Mouse (Mus musculus) MEL (cell line): Measurements from ENCODE around the gene Pi4ka. TPM values are rescaled to one million over a fixed set of nuclear protein-coding genes. Genes with fewer than 3 reads are reported as not detected.

Experiments used
- DNase-seq: peaks from one replicate; pipeline ENCODE4 v3.0.0; 2011; ENCODE audit warnings: low read depth, low spot score
- H3K27ac ChIP-seq: 2 replicates; pipeline ENCODE4 v1.5.1; 2012; ENCODE audit warnings: low read depth, mild to moderate bottlenecking, control low read depth, low read length, moderate library complexity; ENCODE audit not compliant: control insufficient read depth
- H3K27me3 ChIP-seq, 2 experiments: fragments of 150-350 bp in 1 of 2; sonication (generic) in 1 of 2; 2 replicates each; pipeline ENCODE4 v1.6.1; 2012; ENCODE audit warnings: low read length in 2 of 2, mild to moderate bottlenecking in 2 of 2, improper control_type of control experiment in 1 of 2, moderate library complexity in 1 of 2; ENCODE audit not compliant: insufficient read depth in 2 of 2, control insufficient read depth in 1 of 2
- H3K36me3 ChIP-seq, 2 experiments: 2 replicates each; pipeline ENCODE4 v1.6.1; 2012 to 2014; ENCODE audit warnings: low read length in 2 of 2, improper control_type of control experiment in 1 of 2, inconsistent platforms in 1 of 2, mild to moderate bottlenecking in 1 of 2; ENCODE audit not compliant: insufficient read depth in 2 of 2, control insufficient read depth in 1 of 2
- H3K4me1 ChIP-seq, 2 experiments: fragments of 150-350 bp in 1 of 2; sonication (generic) in 1 of 2; 2 replicates each; pipeline ENCODE4 v1.6.1; 2012; ENCODE audit warnings: low read length in 2 of 2, improper control_type of control experiment in 1 of 2, mild to moderate bottlenecking in 1 of 2; ENCODE audit not compliant: insufficient read depth in 2 of 2, control insufficient read depth in 1 of 2
- H3K4me3 ChIP-seq, 2 experiments: fragments of 150-350 bp in 1 of 2; sonication (generic) in 1 of 2; 2 replicates each; pipeline ENCODE4 v1.5.1; 2012; ENCODE audit warnings: low read depth in 2 of 2, low read length in 2 of 2, mild to moderate bottlenecking in 2 of 2, moderate library complexity in 2 of 2, control low read depth in 1 of 2, improper control_type of control experiment in 1 of 2; ENCODE audit not compliant: control insufficient read depth in 1 of 2, insufficient read depth in 1 of 2
- H3K79me2 ChIP-seq: 2 replicates; pipeline ENCODE4 v1.6.1; 2012; ENCODE audit warnings: mild to moderate bottlenecking, low read length, moderate library complexity; ENCODE audit not compliant: control insufficient read depth, poor library complexity, insufficient read depth
- H3K9ac ChIP-seq: 2 replicates; pipeline ENCODE4 v1.6.1; 2012; ENCODE audit warnings: low read depth, mild to moderate bottlenecking, control low read depth, low read length, moderate library complexity; ENCODE audit not compliant: control insufficient read depth, poor library complexity, severe bottlenecking
- H3K9me3 ChIP-seq: fragments of 150-350 bp; sonication (generic); replicated peaks from 2 replicates; pipeline ENCODE4 v1.6.1; 2012; ENCODE audit warnings: mild to moderate bottlenecking, low read length, improper control_type of control experiment, moderate library complexity; ENCODE audit not compliant: insufficient read depth
- BHLHE40 ChIP-seq: IDR thresholded peaks from 2 replicates; pipeline ENCODE4 v1.6.1; 2012; ENCODE audit warnings: low read depth, mild to moderate bottlenecking, inconsistent platforms, low read length, improper control_type of control experiment, borderline replicate concordance
- CHD2 ChIP-seq: IDR thresholded peaks from 2 replicates; pipeline ENCODE4 v1.6.1; 2011; ENCODE audit warnings: low read length, improper control_type of control experiment
- CTCF ChIP-seq, 3 experiments: IDR thresholded peaks in 2 of 3; conservative IDR thresholded peaks in 1 of 3; 2 replicates each; pipeline ENCODE4 v1.5.1; 2011 to 2012; ENCODE audit warnings: low read length in 3 of 3, low read depth in 2 of 3, mild to moderate bottlenecking in 2 of 3, improper control_type of control experiment in 1 of 3, inconsistent platforms in 1 of 3, mixed read lengths in 1 of 3, moderate library complexity in 1 of 3; ENCODE audit not compliant: control insufficient read depth in 1 of 3, insufficient read depth in 1 of 3, poor library complexity in 1 of 3, severe bottlenecking in 1 of 3
- E2F4 ChIP-seq: IDR thresholded peaks from 2 replicates; pipeline ENCODE4 v1.6.1; 2011; ENCODE audit warnings: low read depth, low read length, improper control_type of control experiment, borderline replicate concordance
- EP300 ChIP-seq, 2 experiments: IDR thresholded peaks; 2 replicates each; pipeline ENCODE4 v1.6.1; 2011; ENCODE audit warnings: improper control_type of control experiment in 2 of 2, low read length in 2 of 2, low read depth in 1 of 2, mild to moderate bottlenecking in 1 of 2
- HCFC1 ChIP-seq: IDR thresholded peaks from 2 replicates; pipeline ENCODE4 v1.6.1; 2012; ENCODE audit warnings: low read depth, mild to moderate bottlenecking, inconsistent platforms, low read length, improper control_type of control experiment, moderate library complexity
- MAFK ChIP-seq: IDR thresholded peaks from 2 replicates; pipeline ENCODE4 v1.6.1; 2011; ENCODE audit warnings: low read depth, mild to moderate bottlenecking, low read length, improper control_type of control experiment, borderline replicate concordance
- MAX ChIP-seq: IDR thresholded peaks from 2 replicates; pipeline ENCODE4 v1.6.1; 2011; ENCODE audit warnings: low read length, improper control_type of control experiment
- MEF2A ChIP-seq: IDR thresholded peaks from 2 replicates; pipeline ENCODE4 v1.6.1; 2014; ENCODE audit warnings: low read depth, mild to moderate bottlenecking, inconsistent platforms, low read length, improper control_type of control experiment; ENCODE audit not compliant: poor library complexity, insufficient replicate concordance, severe bottlenecking; ENCODE audit errors: extremely low read depth
- MYB ChIP-seq: IDR thresholded peaks from 2 replicates; pipeline ENCODE4 v1.6.1; 2011; ENCODE audit warnings: mild to moderate bottlenecking, low read depth, low read length, improper control_type of control experiment
- MYC ChIP-seq: IDR thresholded peaks from 2 replicates; pipeline ENCODE4 v1.6.1; 2011; ENCODE audit warnings: low read depth, mild to moderate bottlenecking, low read length, improper control_type of control experiment, moderate library complexity
- POLR2A ChIP-seq, 2 experiments: IDR thresholded peaks; 2 replicates each; pipeline ENCODE4 v1.6.1; 2011 to 2012; ENCODE audit warnings: low read length in 2 of 2, mild to moderate bottlenecking in 2 of 2, control low read depth in 1 of 2, improper control_type of control experiment in 1 of 2, low read depth in 1 of 2, moderate library complexity in 1 of 2; ENCODE audit not compliant: control insufficient read depth in 1 of 2, insufficient read depth in 1 of 2, poor library complexity in 1 of 2
- POLR2AphosphoS2 ChIP-seq: IDR thresholded peaks from 2 replicates; pipeline ENCODE4 v1.6.1; 2011; ENCODE audit warnings: low read length, improper control_type of control experiment
- RAD21 ChIP-seq: IDR thresholded peaks from 2 replicates; pipeline ENCODE4 v1.6.1; 2011; ENCODE audit warnings: mild to moderate bottlenecking, low read depth, low read length, improper control_type of control experiment
- RCOR1 ChIP-seq: IDR thresholded peaks from 2 replicates; pipeline ENCODE4 v1.6.1; 2012; ENCODE audit warnings: low read depth, mild to moderate bottlenecking, inconsistent platforms, low read length, improper control_type of control experiment
- SIN3A ChIP-seq: IDR thresholded peaks from 2 replicates; pipeline ENCODE4 v1.6.1; 2012; ENCODE audit warnings: low read length, improper control_type of control experiment, inconsistent platforms
- SMC3 ChIP-seq: IDR thresholded peaks from 2 replicates; pipeline ENCODE4 v1.6.1; 2011; ENCODE audit warnings: low read depth, low read length, improper control_type of control experiment
- TCF12 ChIP-seq: IDR thresholded peaks from 2 replicates; pipeline ENCODE4 v1.6.1; 2014; ENCODE audit warnings: low read depth, mild to moderate bottlenecking, inconsistent platforms, low read length, improper control_type of control experiment, moderate library complexity
- USF1 ChIP-seq: IDR thresholded peaks from 2 replicates; pipeline ENCODE4 v1.6.1; 2014; ENCODE audit warnings: low read depth, mild to moderate bottlenecking, inconsistent platforms, low read length, improper control_type of control experiment, moderate library complexity
- USF2 ChIP-seq, 2 experiments: IDR thresholded peaks; 2 replicates each; pipeline ENCODE4 v1.6.1; 2011 to 2012; ENCODE audit warnings: improper control_type of control experiment in 2 of 2, low read length in 2 of 2, borderline replicate concordance in 1 of 2, inconsistent platforms in 1 of 2, low read depth in 1 of 2, mild to moderate bottlenecking in 1 of 2; ENCODE audit not compliant: insufficient read depth in 1 of 2
- ZC3H11A ChIP-seq: IDR thresholded peaks from 2 replicates; pipeline ENCODE4 v1.6.1; 2012; ENCODE audit warnings: low read depth, mild to moderate bottlenecking, inconsistent platforms, low read length, improper control_type of control experiment
- ZMIZ1 ChIP-seq: IDR thresholded peaks from 2 replicates; pipeline ENCODE4 v1.6.1; 2012; ENCODE audit warnings: low read depth, mild to moderate bottlenecking, inconsistent platforms, low read length, improper control_type of control experiment, moderate library complexity
- polyA plus RNA-seq, 2 experiments: library from polyadenylated mRNA; stranded (reverse) in 1 of 2; unstranded in 1 of 2; fragments of >175 nt in 1 of 2; fragments of >200 nt in 1 of 2; gene quantifications; 2 replicates each; pipeline versions ENCODE4 v1.2.1 to v1.2.4; 2012; ENCODE audit warnings: low replicate concordance in 2 of 2, low read depth in 1 of 2; ENCODE audit not compliant: insufficient read length in 2 of 2, insufficient read depth in 1 of 2, missing spikeins in 1 of 2
- total RNA-seq: library from RNA; depleted of rRNA; stranded (reverse); fragments of 300-350 nt; gene quantifications from 2 replicates; pipeline ENCODE4 v1.2.3, GENCODE M21; 2012

Gene Pi4ka
- total and polyA plus RNA-seq, 3 experiments, result 25.0 to 286 (median 73.1) TPM

DNA sequence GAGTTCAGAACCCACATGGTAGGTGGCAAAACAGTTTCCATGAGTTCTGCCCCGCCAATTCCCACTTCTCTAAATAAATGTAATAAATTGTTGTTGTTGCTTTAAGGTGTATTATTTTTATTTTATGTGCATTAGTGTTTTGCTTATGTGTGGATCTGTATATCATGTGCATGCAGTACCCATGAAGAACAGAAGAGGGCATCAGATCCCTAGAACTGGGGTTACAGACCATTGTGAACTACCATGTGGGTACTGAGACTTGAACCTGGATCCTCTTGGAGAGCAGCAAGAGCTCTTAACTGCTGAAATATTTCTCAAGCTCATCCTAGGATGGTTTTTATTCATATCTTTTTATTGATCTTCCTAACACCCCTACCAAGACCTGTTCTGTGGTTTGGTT is 3.3 kb downstream of the Pi4ka start:
- peak; percentile 85 for DNase-seq

GRCm38 (mm10) chr16:17392784-17393183 is 13.3 kb downstream of the Pi4ka start:
- H3K4me1 ChIP-seq, result peaks cover 0 to 4% of the 10 kb centered on the region in 2 experiments; a peak in 3 of 4 replicates
- no peaks in the 10 kb centered on the region for H3K9me3 ChIP-seq
- H3K9ac ChIP-seq, result no peak overlapping the region
- DNase-seq, result peak; percentile 79
- no peak overlapping the region for H3K27ac ChIP-seq
- H3K79me2 ChIP-seq, result no peaks in the 10 kb centered on the region
- H3K36me3 ChIP-seq, result peaks cover 0 to 7% of the 10 kb centered on the region in 2 experiments; a peak in 2 of 4 replicates
- TF ChIP-seq MYB (no peak), ZMIZ1 (no peak), E2F4 (no peak), POLR2AphosphoS2 (no peak), MYC (no peak), USF1 (no peak), EP300 (IDR thresholded peaks at IDR 0.05; ENCODE audit: low read depth in 1 of 2, low read length in 2 of 2) (0 out of 4 replicates have a peak, but pooled peaks of 1 of the 2 experiments have one; percentile 16), RCOR1 (peak; percentile 82), MAFK (no peak)
- no peaks in the 10 kb centered on the region for H3K27me3 ChIP-seq
- no peak overlapping the region for H3K4me3 ChIP-seq

More for the DNA sequence above, 3.3 kb downstream of the Pi4ka start:
- Histone ChIP-seq H3K4me1 (peaks cover 5 to 7% of the 10 kb centered on the region in 2 experiments; a peak in 3 of 4 replicates), H3K27me3 (no peaks in the 10 kb centered on the region), H3K36me3 (peaks cover 0 to 18% of the 10 kb centered on the region in 2 experiments; a peak in 3 of 4 replicates), H3K27ac (no peak overlapping the region), H3K79me2 (peaks cover 15% of the 10 kb centered on the region), H3K9ac (no peak overlapping the region), H3K4me3 (no peak overlapping the region), H3K9me3 (no peaks in the 10 kb centered on the region)
- peak; percentile 25; the same call in 1 of the 2 replicates for TF ChIP-seq HCFC1
- peak; percentile 61 for TF ChIP-seq ZC3H11A
- TF ChIP-seq ZMIZ1, result no peak
- TF ChIP-seq POLR2A (IDR thresholded peaks at IDR 0.05; ENCODE audit: control insufficient read depth in 1 of 2, insufficient read depth in 1 of 2, low read depth in 1 of 2, low read length in 2 of 2, poor library complexity in 1 of 2), result no peak
- no peak for TF ChIP-seq USF2 (IDR thresholded peaks at IDR 0.05; ENCODE audit: borderline replicate concordance in 1 of 2, insufficient read depth in 1 of 2, low read depth in 1 of 2, low read length in 2 of 2)
- TF ChIP-seq CTCF (IDR thresholded peaks at IDR 0.05 in 2 of 3, conservative IDR thresholded peaks at IDR 0.05 in 1 of 3; ENCODE audit: control insufficient read depth in 1 of 3, insufficient read depth in 1 of 3, low read depth in 2 of 3, low read length in 3 of 3, poor library complexity in 1 of 3, severe bottlenecking in 1 of 3), result peak; percentile 24 to 85 (median 73); a peak in 5 of 6 replicates
- 0 out of 2 replicates have a peak, but pooled peaks have one; percentile 28 for TF ChIP-seq TCF12
- peak; percentile 13; the same call in 1 of the 2 replicates for TF ChIP-seq BHLHE40
- peak; percentile 65 for TF ChIP-seq RAD21
- peak; percentile 68 for TF ChIP-seq SMC3
- peak; percentile 28; the same call in 1 of the 2 replicates for TF ChIP-seq SIN3A
- TF ChIP-seq MAX, result 0 out of 2 replicates have a peak, but pooled peaks have one; percentile 45
- peak; percentile 77; the same call in 1 of the 2 replicates for TF ChIP-seq MYC
- TF ChIP-seq CHD2, result no peak
- no peak for TF ChIP-seq MEF2A
- TF ChIP-seq MYB, result no peak
